Mouse (Mus musculus) bone marrow macrophage, adult 2 months (primary cell): Measurements from ENCODE around the gene Lnx2.

Experiments
- CTCF ChIP-seq: IDR thresholded peaks from 2 replicates; pipeline ENCODE4 v1.5.1; 2012; ENCODE audit warnings: low read depth, mild to moderate bottlenecking, low read length, moderate library complexity
- POLR2A ChIP-seq: IDR thresholded peaks from 2 replicates; pipeline ENCODE4 v1.6.1; 2012; ENCODE audit warnings: mild to moderate bottlenecking, low read depth, low read length, borderline replicate concordance

- TF ChIP-seq CTCF (no peak), POLR2A (no peak)
Measured at GRCm38 (mm10) chr5:147055572-147056245, 20.7 kb downstream of the Lnx2 start.
